Mouse (Mus musculus): ENCODE results near the gene Ptprcap. TPM values are rescaled to one million over a fixed set of nuclear protein-coding genes. Genes with fewer than 3 reads are reported as not detected.

Gene Ptprcap
- total and polyA plus RNA-seq, 2 experiments from 2014 or later, result 0.48 to 1.2 TPM

DNA sequence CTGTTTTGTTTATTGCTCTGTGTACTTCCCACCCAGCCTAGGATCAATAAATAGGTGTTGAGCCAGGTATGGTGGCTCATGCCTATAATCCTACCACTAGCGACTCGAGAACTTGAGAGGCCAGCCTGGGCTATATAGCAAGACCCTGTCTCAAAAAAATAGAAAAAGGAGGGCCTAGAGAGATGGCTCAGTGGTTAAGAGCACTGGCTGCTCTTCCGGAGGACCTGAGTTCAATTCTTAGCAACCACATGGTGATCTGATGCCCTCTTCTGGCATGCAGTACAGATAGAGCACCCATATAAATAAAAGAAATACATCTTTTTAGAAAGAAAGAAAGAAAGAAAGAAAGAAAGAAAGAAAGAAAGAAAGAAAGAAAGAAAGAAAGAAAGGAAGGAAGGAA is 49.7 kb downstream of the Ptprcap start:
- WGBS, result 64% methylated on average over 3 of the region's 3 CpGs
- no peak overlapping the region for H3K9ac ChIP-seq
- no peaks in the 10 kb centered on the region for H3K9me3 ChIP-seq (ENCODE audit: low read length)
- TF ChIP-seq CTCF (IDR thresholded peaks at IDR 0.05; ENCODE audit: low read depth), result no peak
- peaks cover 15% of the 10 kb centered on the region; the same call in 1 of the 2 replicates for H3K4me1 ChIP-seq (ENCODE audit: insufficient read depth)
- DNase-seq (no peak), ATAC-seq (no peak)
- no peak overlapping the region for H3K4me2 ChIP-seq (ENCODE audit: low read depth)
- peaks cover 1% of the 10 kb centered on the region; the same call in 1 of the 2 replicates for H3K36me3 ChIP-seq (ENCODE audit: insufficient read depth)
- no peak overlapping the region for H3K27ac ChIP-seq (ENCODE audit: low read depth, low read length)
- H3K27me3 ChIP-seq (ENCODE audit: insufficient read depth, low read length), result no peaks in the 10 kb centered on the region
- H3K4me3 ChIP-seq (ENCODE audit: low read depth, low read length), result no peak overlapping the region

DNA sequence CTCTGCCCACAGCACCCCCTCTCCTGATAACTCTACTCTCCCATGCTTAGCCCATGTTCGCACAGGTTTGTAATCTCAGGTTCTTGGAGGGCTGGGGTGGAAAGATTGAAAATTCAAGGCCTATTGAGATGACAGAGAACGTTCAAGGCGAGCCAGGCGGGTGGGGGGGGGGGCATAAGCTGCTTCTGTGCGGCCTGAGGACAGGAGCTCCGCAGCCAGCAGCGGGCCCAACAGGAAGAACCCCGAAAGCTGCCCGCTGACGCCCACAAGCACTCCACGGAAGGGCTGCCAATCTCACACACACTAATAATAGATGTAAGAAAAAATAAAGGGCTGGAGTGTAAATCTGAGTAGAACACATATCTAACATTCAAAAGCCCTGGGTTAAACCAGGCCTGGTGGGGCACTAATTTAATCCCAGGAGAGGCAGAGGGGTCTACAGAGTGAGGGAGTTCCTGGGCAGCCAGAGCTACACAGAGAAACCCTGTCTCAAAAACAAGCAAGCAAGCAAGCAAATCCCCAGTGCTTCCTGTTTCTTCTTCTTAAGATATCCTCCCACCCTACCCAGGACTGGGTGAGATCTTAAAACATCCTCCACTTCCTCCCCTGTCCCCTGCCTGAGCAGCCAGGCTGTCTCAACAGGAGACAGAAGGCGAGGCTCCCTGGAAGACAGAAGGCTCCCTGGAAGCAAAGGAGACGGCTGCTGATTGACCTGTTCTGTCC is 50.4 kb downstream of the Ptprcap start:
- Histone ChIP-seq H3K4me1 (ENCODE audit: insufficient read depth) (peaks cover 15% of the 10 kb centered on the region; the same call in 1 of the 2 replicates), H3K9ac (no peak overlapping the region), H3K4me2 (ENCODE audit: low read depth) (no peak overlapping the region), H3K9me3 (ENCODE audit: low read length) (no peaks in the 10 kb centered on the region), H3K27ac (ENCODE audit: low read depth, low read length) (no peak overlapping the region), H3K27me3 (ENCODE audit: insufficient read depth, low read length) (no peaks in the 10 kb centered on the region), H3K4me3 (ENCODE audit: low read depth, low read length) (no peak overlapping the region), H3K36me3 (ENCODE audit: insufficient read depth) (no peaks in the 10 kb centered on the region)
- 61% methylated on average over 13 of the region's 13 CpGs for WGBS
- DNase-seq (no peak), ATAC-seq (no peak)
- TF ChIP-seq CTCF (IDR thresholded peaks at IDR 0.05; ENCODE audit: low read depth), result no peak

DNA sequence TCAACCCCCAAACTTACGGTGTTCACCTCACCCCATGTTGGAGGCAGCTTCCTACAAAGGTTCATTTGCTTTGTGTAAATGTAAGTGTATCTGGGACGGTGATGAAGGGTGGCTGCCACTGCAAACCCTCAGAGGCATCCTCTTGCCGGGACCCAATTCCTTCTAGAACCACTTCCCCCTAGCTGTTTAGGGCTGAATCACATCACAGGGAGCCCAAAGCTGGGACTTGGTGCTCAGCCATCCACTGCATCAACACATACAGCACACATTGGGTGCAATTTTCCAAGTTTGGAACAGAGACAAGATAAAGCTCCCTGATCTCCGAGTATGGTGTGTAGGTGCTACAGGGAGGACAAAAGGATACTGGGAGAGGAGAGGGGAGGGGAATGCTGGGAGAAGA is 51.5 kb downstream of the Ptprcap start:
- TF ChIP-seq CTCF (IDR thresholded peaks at IDR 0.05; ENCODE audit: low read depth), result no peak
- Histone ChIP-seq H3K36me3 (ENCODE audit: insufficient read depth) (no peaks in the 10 kb centered on the region), H3K4me1 (ENCODE audit: insufficient read depth) (peaks cover 15% of the 10 kb centered on the region; the same call in 1 of the 2 replicates), H3K9me3 (ENCODE audit: low read length) (no peaks in the 10 kb centered on the region), H3K27ac (ENCODE audit: low read depth, low read length) (no peak overlapping the region), H3K4me3 (ENCODE audit: low read depth, low read length) (no peak overlapping the region), H3K9ac (no peak overlapping the region), H3K27me3 (ENCODE audit: insufficient read depth, low read length) (no peaks in the 10 kb centered on the region), H3K4me2 (ENCODE audit: low read depth) (no peak overlapping the region)
- ATAC-seq, result no peak
- DNase-seq, result no peak
- 47% methylated on average over 4 of the region's 4 CpGs for WGBS

Other genes starting within 250 kb of the Ptprcap start
Only the 30 nearest of the 34 such genes appear.
- 8.6 and 10.8 TPM in 2 replicates for gene Unc93b1, start 218.4 kb upstream of the Ptprcap start, total RNA-seq (2014; rRNA removed)
- 10.6 and 13.2 TPM in 2 replicates for gene Unc93b1, start 218.4 kb upstream of the Ptprcap start, polyA plus RNA-seq (2015; fragmentation: Nextera tagmentation; extraction: Ambion mirVana)
- not detected in 2 replicates for gene Aldh3b3, start 195.0 kb upstream of the Ptprcap start, total RNA-seq (2014; rRNA removed)
- gene Aldh3b3, start 195.0 kb upstream of the Ptprcap start, polyA plus RNA-seq (2015; fragmentation: Nextera tagmentation; extraction: Ambion mirVana), result not detected in 2 replicates
- 1.5 and 2.7 TPM in 2 replicates for gene Aldh3b2, start 181.3 kb upstream of the Ptprcap start, total RNA-seq (2014; rRNA removed)
- 1.8 and 1.9 TPM in 2 replicates for gene Aldh3b2, start 181.3 kb upstream of the Ptprcap start, polyA plus RNA-seq (2015; fragmentation: Nextera tagmentation; extraction: Ambion mirVana)
- 2.2 and 2.5 TPM in 2 replicates for gene Acy3, start 167.0 kb upstream of the Ptprcap start, total RNA-seq (2014; rRNA removed)
- 2.2 and 2.8 TPM in 2 replicates for gene Acy3, start 167.0 kb upstream of the Ptprcap start, polyA plus RNA-seq (2015; fragmentation: Nextera tagmentation; extraction: Ambion mirVana)
- gene Tbx10, start 160.9 kb upstream of the Ptprcap start, total RNA-seq (2014; rRNA removed), result not detected in 2 replicates
- not detected in 2 replicates for gene Tbx10, start 160.9 kb upstream of the Ptprcap start, polyA plus RNA-seq (2015; fragmentation: Nextera tagmentation; extraction: Ambion mirVana)
- gene Nudt8, start 153.0 kb upstream of the Ptprcap start, total RNA-seq (2014; rRNA removed), result 26.7 and 30.8 TPM in 2 replicates
- 36.3 and 40.4 TPM in 2 replicates for gene Nudt8, start 153.0 kb upstream of the Ptprcap start, polyA plus RNA-seq (2015; fragmentation: Nextera tagmentation; extraction: Ambion mirVana)
- gene Gm49405, start 153.0 kb upstream of the Ptprcap start, total RNA-seq (2014; rRNA removed), result 7.8 and 8.5 TPM in 2 replicates
- 2.1 and 2.6 TPM in 2 replicates for gene Gm49405, start 153.0 kb upstream of the Ptprcap start, polyA plus RNA-seq (2015; fragmentation: Nextera tagmentation; extraction: Ambion mirVana)
- gene Doc2g, start 150.3 kb upstream of the Ptprcap start, total RNA-seq (2014; rRNA removed), result 16.0 and 17.8 TPM in 2 replicates
- 5.7 and 6.3 TPM in 2 replicates for gene Doc2g, start 150.3 kb upstream of the Ptprcap start, polyA plus RNA-seq (2015; fragmentation: Nextera tagmentation; extraction: Ambion mirVana)
- gene Ndufv1, start 140.8 kb upstream of the Ptprcap start, total RNA-seq (2014; rRNA removed), result 250 and 281 TPM in 2 replicates
- gene Ndufv1, start 140.8 kb upstream of the Ptprcap start, polyA plus RNA-seq (2015; fragmentation: Nextera tagmentation; extraction: Ambion mirVana), result 268 TPM in 2 replicates
- gene Gstp1, start 115.6 kb upstream of the Ptprcap start, total RNA-seq (2014; rRNA removed), result 245 and 296 TPM in 2 replicates
- 619 and 642 TPM in 2 replicates for gene Gstp1, start 115.6 kb upstream of the Ptprcap start, polyA plus RNA-seq (2015; fragmentation: Nextera tagmentation; extraction: Ambion mirVana)
- 2.7 TPM in 1 of 2 replicates, not detected in the other for gene Gstp2, start 107.6 kb upstream of the Ptprcap start, total RNA-seq (2014; rRNA removed)
- gene Gstp2, start 107.6 kb upstream of the Ptprcap start, polyA plus RNA-seq (2015; fragmentation: Nextera tagmentation; extraction: Ambion mirVana), result 0.54 and 2.5 TPM in 2 replicates
- not detected in 2 replicates for gene Gstp3, start 94.0 kb upstream of the Ptprcap start, total RNA-seq (2014; rRNA removed)
- not detected in 2 replicates for gene Gstp3, start 94.0 kb upstream of the Ptprcap start, polyA plus RNA-seq (2015; fragmentation: Nextera tagmentation; extraction: Ambion mirVana)
- gene Cabp2, start 72.0 kb upstream of the Ptprcap start, total RNA-seq (2014; rRNA removed), result not detected in 2 replicates
- not detected in 2 replicates for gene Cabp2, start 72.0 kb upstream of the Ptprcap start, polyA plus RNA-seq (2015; fragmentation: Nextera tagmentation; extraction: Ambion mirVana)
- 34.4 and 35.4 TPM in 2 replicates for gene Cdk2ap2, start 56.4 kb upstream of the Ptprcap start, total RNA-seq (2014; rRNA removed)
- 59.9 and 65.4 TPM in 2 replicates for gene Cdk2ap2, start 56.4 kb upstream of the Ptprcap start, polyA plus RNA-seq (2015; fragmentation: Nextera tagmentation; extraction: Ambion mirVana)
- 108 and 127 TPM in 2 replicates for gene Pitpnm1, start 53.6 kb upstream of the Ptprcap start, total RNA-seq (2014; rRNA removed)
- gene Pitpnm1, start 53.6 kb upstream of the Ptprcap start, polyA plus RNA-seq (2015; fragmentation: Nextera tagmentation; extraction: Ambion mirVana), result 68.8 and 82.9 TPM in 2 replicates
- gene Aip, start 27.7 kb upstream of the Ptprcap start, total RNA-seq (2014; rRNA removed), result 25.8 and 33.9 TPM in 2 replicates
- 85.7 and 86.2 TPM in 2 replicates for gene Aip, start 27.7 kb upstream of the Ptprcap start, polyA plus RNA-seq (2015; fragmentation: Nextera tagmentation; extraction: Ambion mirVana)
- 0.19 and 0.23 TPM in 2 replicates for gene Gpr152, start 13.8 kb upstream of the Ptprcap start, total RNA-seq (2014; rRNA removed)
- not detected in 2 replicates for gene Gpr152, start 13.8 kb upstream of the Ptprcap start, polyA plus RNA-seq (2015; fragmentation: Nextera tagmentation; extraction: Ambion mirVana)
- not detected in 2 replicates for gene Cabp4, start 9.6 kb upstream of the Ptprcap start, total RNA-seq (2014; rRNA removed)
- 0.06 and 0.08 TPM in 2 replicates for gene Cabp4, start 9.6 kb upstream of the Ptprcap start, polyA plus RNA-seq (2015; fragmentation: Nextera tagmentation; extraction: Ambion mirVana)
- 128 and 182 TPM in 2 replicates for gene Coro1b, start 5.0 kb upstream of the Ptprcap start, total RNA-seq (2014; rRNA removed)
- gene Coro1b, start 5.0 kb upstream of the Ptprcap start, polyA plus RNA-seq (2015; fragmentation: Nextera tagmentation; extraction: Ambion mirVana), result 106 and 112 TPM in 2 replicates
- 23.5 and 33.5 TPM in 2 replicates for gene Rps6kb2, start 9.8 kb downstream of the Ptprcap start, total RNA-seq (2014; rRNA removed)
- gene Rps6kb2, start 9.8 kb downstream of the Ptprcap start, polyA plus RNA-seq (2015; fragmentation: Nextera tagmentation; extraction: Ambion mirVana), result 51.9 and 55.5 TPM in 2 replicates
- 4.1 and 4.4 TPM in 2 replicates for gene Carns1, start 21.9 kb downstream of the Ptprcap start, total RNA-seq (2014; rRNA removed)
- 3.1 and 4.7 TPM in 2 replicates for gene Carns1, start 21.9 kb downstream of the Ptprcap start, polyA plus RNA-seq (2015; fragmentation: Nextera tagmentation; extraction: Ambion mirVana)
- 1.5 and 2.9 TPM in 2 replicates for gene Tbc1d10c, start 37.7 kb downstream of the Ptprcap start, total RNA-seq (2014; rRNA removed)
- 1.3 and 1.5 TPM in 2 replicates for gene Tbc1d10c, start 37.7 kb downstream of the Ptprcap start, polyA plus RNA-seq (2015; fragmentation: Nextera tagmentation; extraction: Ambion mirVana)
- 480 and 509 TPM in 2 replicates for gene Ppp1ca, start 38.5 kb downstream of the Ptprcap start, total RNA-seq (2014; rRNA removed)
- 551 and 589 TPM in 2 replicates for gene Ppp1ca, start 38.5 kb downstream of the Ptprcap start, polyA plus RNA-seq (2015; fragmentation: Nextera tagmentation; extraction: Ambion mirVana)
- gene Rad9a, start 48.1 kb downstream of the Ptprcap start, total RNA-seq (2014; rRNA removed), result 11.8 and 16.4 TPM in 2 replicates
- gene Rad9a, start 48.1 kb downstream of the Ptprcap start, polyA plus RNA-seq (2015; fragmentation: Nextera tagmentation; extraction: Ambion mirVana), result 15.9 and 16.5 TPM in 2 replicates
- gene Clcf1, start 60.6 kb downstream of the Ptprcap start, total RNA-seq (2014; rRNA removed), result 0.38 and 1.2 TPM in 2 replicates
- gene Clcf1, start 60.6 kb downstream of the Ptprcap start, polyA plus RNA-seq (2015; fragmentation: Nextera tagmentation; extraction: Ambion mirVana), result 0.29 and 0.41 TPM in 2 replicates
- gene AC109138.7, start 60.8 kb downstream of the Ptprcap start, total RNA-seq (2014; rRNA removed), result not detected in 2 replicates
- gene AC109138.7, start 60.8 kb downstream of the Ptprcap start, polyA plus RNA-seq (2015; fragmentation: Nextera tagmentation; extraction: Ambion mirVana), result not detected in 2 replicates
- gene Pold4, start 78.3 kb downstream of the Ptprcap start, total RNA-seq (2014; rRNA removed), result 18.8 and 21.2 TPM in 2 replicates
- gene Pold4, start 78.3 kb downstream of the Ptprcap start, polyA plus RNA-seq (2015; fragmentation: Nextera tagmentation; extraction: Ambion mirVana), result 21.8 and 23.4 TPM in 2 replicates
- 35.9 and 41.5 TPM in 2 replicates for gene Ssh3, start 115.6 kb downstream of the Ptprcap start, total RNA-seq (2014; rRNA removed)
- gene Ssh3, start 115.6 kb downstream of the Ptprcap start, polyA plus RNA-seq (2015; fragmentation: Nextera tagmentation; extraction: Ambion mirVana), result 6.4 and 9.1 TPM in 2 replicates
- 76.6 and 87.3 TPM in 2 replicates for gene Ankrd13d, start 129.5 kb downstream of the Ptprcap start, total RNA-seq (2014; rRNA removed)
- gene Ankrd13d, start 129.5 kb downstream of the Ptprcap start, polyA plus RNA-seq (2015; fragmentation: Nextera tagmentation; extraction: Ambion mirVana), result 48.7 and 55.2 TPM in 2 replicates
- gene Grk2, start 152.6 kb downstream of the Ptprcap start, total RNA-seq (2014; rRNA removed), result 129 and 136 TPM in 2 replicates
- 23.6 and 24.6 TPM in 2 replicates for gene Grk2, start 152.6 kb downstream of the Ptprcap start, polyA plus RNA-seq (2015; fragmentation: Nextera tagmentation; extraction: Ambion mirVana)